In genomic region chr9:65131717-65132116, GRCm38 (mm10) we compare ENCODE assay signal across 29 mouse cellular contexts. TPM values are rescaled to one million over a fixed set of nuclear protein-coding genes. Genes with fewer than 3 reads are reported as not detected.
A peak's percentile ranks its signal among the peaks of the same experiment; 100 is the strongest.
DNase-seq lines count a peak whose midpoint lies in the region; ATAC-seq and TF ChIP-seq lines count a peak whose summit lies in the region.
"Had no signal": no experiment of that assay in that cellular context is flagged by ENCODE, and none has a peak within 500 bp of the region (broad histone marks: within the 10 kb centered on the region; RNA-seq: fewer than 3 reads in every experiment).

No protein-coding gene starts in this region.

- DNase-seq in adrenal gland, postnatal 10 days: peak; percentile 22
- no peak for DNase-seq in adrenal gland, postnatal 4 days (ENCODE audit: low spot score in 2 of 2)
- peak; percentile 56 for DNase-seq in kidney, postnatal 10 days
- peak; percentile 16 for DNase-seq in lung, postnatal 14 days
- DNase-seq in lung, adult 2 months: no peak
- no peak for DNase-seq in embryonic facial prominence, embryonic 10.5 days (ENCODE audit: low spot score)
- no peak for DNase-seq in thymus, postnatal 14 days
- DNase-seq: adrenal gland, adult 8-10 months; cerebellum, adult 11 months; cerebellum, adult 9-10 months; cerebellum, postnatal 36 days; embryo, embryonic 11 days; forebrain, postnatal 0 days; gastrocnemius, postnatal 14 days; heart, adult 11 months; heart, postnatal 4 days; layer of hippocampus, adult 9-11 months; right cerebral cortex, adult 18-20 months; spleen, adult 18-20 months; thymus, postnatal 25 days had no signal

- no peaks in the 10 kb centered on the region for H3K9me3 ChIP-seq in kidney, embryonic 16.5 days (ENCODE audit: low read length)
- H3K9me3 ChIP-seq in embryonic facial prominence, embryonic 10.5 days: no peaks in the 10 kb centered on the region
- H3K9me3 ChIP-seq: embryonic facial prominence, embryonic 13.5 days; G1E; limb, embryonic 12.5 days had no signal

- H3K4me3 ChIP-seq in kidney, embryonic 16.5 days (ENCODE audit: low read length): no peak overlapping the region
- H3K4me3 ChIP-seq in lung, adult 2 months (replicated peaks; ENCODE audit: extremely low read depth, low read depth, low read length): no peak overlapping the region
- H3K4me3 ChIP-seq in embryonic facial prominence, embryonic 10.5 days: no peak overlapping the region
- H3K4me3 ChIP-seq: embryonic facial prominence, embryonic 13.5 days; limb, embryonic 12.5 days had no signal

- peaks cover 18% of the 10 kb centered on the region for H3K27me3 ChIP-seq in kidney, embryonic 16.5 days (ENCODE audit: insufficient read depth, low read length)
- peaks cover 31% of the 10 kb centered on the region for H3K27me3 ChIP-seq in embryonic facial prominence, embryonic 10.5 days (replicated peaks; ENCODE audit: low read depth, poor library complexity, severe bottlenecking)
- H3K27me3 ChIP-seq: embryonic facial prominence, embryonic 13.5 days had no signal

- H3K27ac ChIP-seq in kidney, embryonic 16.5 days (ENCODE audit: low read length): no peak overlapping the region
- 0 out of 2 replicates have a peak overlapping the region, but pooled peaks have one; percentile 24 for H3K27ac ChIP-seq in embryonic facial prominence, embryonic 10.5 days (replicated peaks)
- H3K27ac ChIP-seq: embryonic facial prominence, embryonic 13.5 days; limb, embryonic 12.5 days had no signal

- no peak overlapping the region for H3K4me2 ChIP-seq in kidney, embryonic 16.5 days (replicated peaks; ENCODE audit: low read depth, low read length)
- H3K4me2 ChIP-seq: embryonic facial prominence, embryonic 13.5 days; heart, embryonic 11.5 days; limb, embryonic 12.5 days; liver, embryonic 11.5 days had no signal

- TF ChIP-seq CTCF in lung, adult 2 months (IDR thresholded peaks at IDR 0.05; ENCODE audit: insufficient read depth, low read length): no peak

- ATAC-seq in kidney, embryonic 16.5 days (ENCODE audit: low FRiP score, low TSS enrichment): no peak
- ATAC-seq: forebrain, postnatal 0 days; intestine, postnatal 0 days; midbrain, embryonic 16.5 days had no signal

- H3K36me3 ChIP-seq in kidney, embryonic 16.5 days (ENCODE audit: insufficient read depth, low read length): 0 out of 2 replicates have a peak, but pooled peaks cover 4% of the 10 kb centered on the region
- H3K36me3 ChIP-seq in embryonic facial prominence, embryonic 10.5 days (replicated peaks): peaks cover 23% of the 10 kb centered on the region
- H3K36me3 ChIP-seq: G1E had no signal

- no peak overlapping the region for H3K9ac ChIP-seq in kidney, embryonic 16.5 days (replicated peaks; ENCODE audit: low read length)
- H3K9ac ChIP-seq: embryonic facial prominence, embryonic 13.5 days; forebrain, postnatal 0 days; limb, embryonic 12.5 days had no signal

- no peak for TF ChIP-seq POLR2A in lung, adult 2 months (IDR thresholded peaks at IDR 0.05; ENCODE audit: borderline replicate concordance, extremely low read depth, low read depth, low read length)

- 83% methylated on average over 5 of the region's 5 CpGs for WGBS in kidney, embryonic 16.5 days
- 60% methylated on average over 5 of the region's 5 CpGs for WGBS in lung, adult 2 months
- WGBS in embryonic facial prominence, embryonic 10.5 days: 85% methylated on average over 5 of the region's 5 CpGs

- H3K4me1 ChIP-seq in kidney, embryonic 16.5 days (ENCODE audit: insufficient read depth, low read length): peaks cover 11% of the 10 kb centered on the region; the same call in 1 of the 2 replicates
- no peaks in the 10 kb centered on the region for H3K4me1 ChIP-seq in lung, adult 2 months (ENCODE audit: control insufficient read depth, insufficient read depth, low read length)
- H3K4me1 ChIP-seq in embryonic facial prominence, embryonic 10.5 days: peaks cover 44% of the 10 kb centered on the region
- H3K4me1 ChIP-seq: embryonic facial prominence, embryonic 13.5 days had no signal

RNA-seq across cellular contexts. Expression of gene Igdcc3, which starts 9.3 kb away (rescaled TPM):
- 1 to 10 TPM; 1.2 to 1.7 TPM for total RNA-seq in adrenal gland, postnatal 10 days (2021)
- total RNA-seq in adrenal gland, postnatal 4 days (2021): 1 to 10 TPM; 2.2 to 3.6 TPM
- 3.2 and 3.3 TPM in 2 replicates for polyA plus RNA-seq in kidney, embryonic 16.5 days (2015; fragmentation: Nextera tagmentation; extraction: Ambion mirVana)
- polyA plus RNA-seq in lung, adult 2 months (2012; rRNA removed): 0.11 and 0.13 TPM in 2 replicates
- 167 and 281 TPM in 2 replicates for polyA plus RNA-seq in embryonic facial prominence, embryonic 10.5 days (2016; fragmentation: Nextera tagmentation; extraction: Ambion mirVana)
- polyA plus RNA-seq: G1E had no signal

RNA-seq across cellular contexts. Expression of gene Igdcc4, which starts 30.4 kb away (rescaled TPM):
- total RNA-seq in adrenal gland, postnatal 10 days (2021): 10 to 100 TPM; 18.0 to 27.0 TPM
- 10 to 100 TPM; 36.6 to 41.9 TPM for total RNA-seq in adrenal gland, postnatal 4 days (2021)
- polyA plus RNA-seq in kidney, embryonic 16.5 days (2015; fragmentation: Nextera tagmentation; extraction: Ambion mirVana): 10.9 and 12.0 TPM in 2 replicates
- 1.9 and 3.7 TPM in 2 replicates for polyA plus RNA-seq in lung, adult 2 months (2012; rRNA removed)
- 9.7 and 11.5 TPM in 2 replicates for polyA plus RNA-seq in embryonic facial prominence, embryonic 10.5 days (2016; fragmentation: Nextera tagmentation; extraction: Ambion mirVana)
- total RNA-seq: neutrophil, adult 5-6 weeks had no signal
- polyA plus RNA-seq: G1E had no signal

Comparison
In these comparisons a context has a peak if more than half of its experiments do, and no peak if none do; other contexts are left out.
1. DNase-seq: peak in adrenal gland, postnatal 10 days (single experiment), kidney, postnatal 10 days (single experiment) and lung, postnatal 14 days (single experiment); none in adrenal gland, postnatal 4 days (0 of 2), lung, adult 2 months (single experiment), embryonic facial prominence, embryonic 10.5 days (single experiment) and thymus, postnatal 14 days (single experiment).
2. RNA of gene Igdcc3, which starts 9.3 kb away (polyA plus RNA-seq): 167 to 281 TPM in embryonic facial prominence, embryonic 10.5 days; 3.2 to 3.3 TPM in kidney, embryonic 16.5 days and 0.11 to 0.13 TPM in lung, adult 2 months; every median in the first group is over 10 times any median in the second.